Mouse (Mus musculus): ENCODE results near the gene Bex6. TPM values are rescaled to one million over a fixed set of nuclear protein-coding genes. Genes with fewer than 3 reads are reported as not detected.
"Not testable (repeated sequence)": the region's sequence is repeated elsewhere in the genome, so short reads cannot be mapped to it uniquely, and the experiment has no call there.

Bex6 gene
- polyA plus RNA-seq, 1 experiment from 2014 or later: not detected

- not testable (repeated sequence) for H3K9me3 ChIP-seq (ENCODE audit: control insufficient read depth, low read length); H3K9ac ChIP-seq (replicated peaks; ENCODE audit: low read depth, low read length); H3K27me3 ChIP-seq (replicated peaks; ENCODE audit: control insufficient read depth, insufficient read depth, low read length); H3K4me3 ChIP-seq (replicated peaks; ENCODE audit: low read length); H3K27ac ChIP-seq (ENCODE audit: low read length); H3K4me1 ChIP-seq (replicated peaks; ENCODE audit: control insufficient read depth, insufficient read depth, low read length); H3K4me2 ChIP-seq (ENCODE audit: low read length); ATAC-seq; H3K36me3 ChIP-seq (ENCODE audit: control insufficient read depth, insufficient read depth)
- 80% methylated on average over 3 of the region's 3 CpGs for WGBS
These were observed 52.4 kb downstream of the Bex6 start for GRCm38 (mm10) chr16:32232050-32232449.

Other genes with a start within 250 kb of the Bex6 start
- gene Pigz, start 246.0 kb upstream of the Bex6 start, polyA plus RNA-seq (2015; fragmentation: Nextera tagmentation; extraction: Ambion mirVana): 1.6 TPM in 2 replicates
- 110 and 112 TPM in 2 replicates for gene 0610012G03Rik, start 231.3 kb upstream of the Bex6 start, polyA plus RNA-seq (2015; fragmentation: Nextera tagmentation; extraction: Ambion mirVana)
- gene Ncbp2, start 231.3 kb upstream of the Bex6 start, polyA plus RNA-seq (2015; fragmentation: Nextera tagmentation; extraction: Ambion mirVana): 115 and 121 TPM in 2 replicates
- gene Senp5, start 176.5 kb upstream of the Bex6 start, polyA plus RNA-seq (2015; fragmentation: Nextera tagmentation; extraction: Ambion mirVana): 18.6 and 19.2 TPM in 2 replicates
- 42.9 and 50.9 TPM in 2 replicates for gene Pak2, start 100.5 kb upstream of the Bex6 start, polyA plus RNA-seq (2015; fragmentation: Nextera tagmentation; extraction: Ambion mirVana)
- 121 and 122 TPM in 2 replicates for gene Pigx, start 80.1 kb upstream of the Bex6 start, polyA plus RNA-seq (2015; fragmentation: Nextera tagmentation; extraction: Ambion mirVana)
- 48.4 and 56.3 TPM in 2 replicates for gene Cep19, start 80.0 kb upstream of the Bex6 start, polyA plus RNA-seq (2015; fragmentation: Nextera tagmentation; extraction: Ambion mirVana)
- 9.0 TPM in 2 replicates for gene Nrros, start 14.2 kb upstream of the Bex6 start, polyA plus RNA-seq (2015; fragmentation: Nextera tagmentation; extraction: Ambion mirVana)
- 9.9 and 10.2 TPM in 2 replicates for gene Fbxo45, start 67.3 kb downstream of the Bex6 start, polyA plus RNA-seq (2015; fragmentation: Nextera tagmentation; extraction: Ambion mirVana)
- 13.9 and 15.7 TPM in 2 replicates for gene Wdr53, start 67.4 kb downstream of the Bex6 start, polyA plus RNA-seq (2015; fragmentation: Nextera tagmentation; extraction: Ambion mirVana)
- gene Smco1, start 91.6 kb downstream of the Bex6 start, polyA plus RNA-seq (2015; fragmentation: Nextera tagmentation; extraction: Ambion mirVana): 0.17 TPM in 1 of 2 replicates, not detected in the other
- 27.5 and 35.2 TPM in 2 replicates for gene Rnf168, start 97.6 kb downstream of the Bex6 start, polyA plus RNA-seq (2015; fragmentation: Nextera tagmentation; extraction: Ambion mirVana)
- gene Ubxn7, start 152.4 kb downstream of the Bex6 start, polyA plus RNA-seq (2015; fragmentation: Nextera tagmentation; extraction: Ambion mirVana): 28.8 and 30.4 TPM in 2 replicates
- not detected in 2 replicates for gene Tm4sf19, start 220.7 kb downstream of the Bex6 start, polyA plus RNA-seq (2015; fragmentation: Nextera tagmentation; extraction: Ambion mirVana)
- gene Tctex1d2, start 239.9 kb downstream of the Bex6 start, polyA plus RNA-seq (2015; fragmentation: Nextera tagmentation; extraction: Ambion mirVana): 33.2 and 35.0 TPM in 2 replicates

Data from forebrain, embryonic 16.5 days (tissue).